In genomic region chr11:8051499-8051898, GRCm38 (mm10) we compare ENCODE assay signal across 28 mouse cellular contexts.
DNase-seq lines count a peak whose midpoint lies in the region; ATAC-seq and TF ChIP-seq lines count a peak whose summit lies in the region.
"Had no signal": no experiment of that assay in that cellular context is flagged by ENCODE, and none has a peak within 500 bp of the region (broad histone marks: within the 10 kb centered on the region; RNA-seq: fewer than 3 reads in every experiment).

No protein-coding gene starts in this region.

- no peaks in the 10 kb centered on the region for H3K9me3 ChIP-seq in forebrain, embryonic 14.5 days (replicated peaks; ENCODE audit: control insufficient read depth, low read length)
- no peaks in the 10 kb centered on the region for H3K9me3 ChIP-seq in forebrain, embryonic 16.5 days (ENCODE audit: control insufficient read depth, low read length)
- H3K9me3 ChIP-seq: embryonic facial prominence, embryonic 12.5 days; embryonic facial prominence, embryonic 15.5 days; forebrain, embryonic 10.5 days; forebrain, embryonic 13.5 days; G1E; hindbrain, embryonic 10.5 days had no signal

- H3K9ac ChIP-seq in forebrain, embryonic 14.5 days (ENCODE audit: low read length) = no peak overlapping the region
- H3K9ac ChIP-seq in forebrain, embryonic 16.5 days (replicated peaks; ENCODE audit: low read depth, low read length) = no peak overlapping the region
- H3K9ac ChIP-seq: embryonic facial prominence, embryonic 12.5 days; embryonic facial prominence, embryonic 15.5 days; forebrain, embryonic 13.5 days; hindbrain, embryonic 14.5 days had no signal

- H3K27me3 ChIP-seq in forebrain, embryonic 14.5 days (replicated peaks; ENCODE audit: control insufficient read depth, insufficient read depth, low read length) = no peaks in the 10 kb centered on the region
- H3K27me3 ChIP-seq in forebrain, embryonic 16.5 days (replicated peaks; ENCODE audit: control insufficient read depth, insufficient read depth, low read length) = no peaks in the 10 kb centered on the region
- no peaks in the 10 kb centered on the region for H3K27me3 ChIP-seq in Patski
- H3K27me3 ChIP-seq: embryonic facial prominence, embryonic 12.5 days; embryonic facial prominence, embryonic 15.5 days; forebrain, embryonic 13.5 days had no signal

- H3K27ac ChIP-seq in forebrain, embryonic 14.5 days (ENCODE audit: low read depth, low read length) = no peak overlapping the region
- H3K27ac ChIP-seq in forebrain, embryonic 16.5 days (ENCODE audit: low read length) = no peak overlapping the region
- H3K27ac ChIP-seq: embryonic facial prominence, embryonic 12.5 days; embryonic facial prominence, embryonic 15.5 days; forebrain, embryonic 10.5 days; forebrain, embryonic 13.5 days; hindbrain, embryonic 10.5 days; hindbrain, embryonic 14.5 days; hindbrain, postnatal 0 days had no signal

- POLR2A ChIA-PET in Patski (lab: Charles Lee) = no interaction called here

- no peak overlapping the region for H3K4me2 ChIP-seq in forebrain, embryonic 14.5 days (ENCODE audit: low read length)
- no peak overlapping the region for H3K4me2 ChIP-seq in forebrain, embryonic 16.5 days (ENCODE audit: low read length)
- H3K4me2 ChIP-seq: embryonic facial prominence, embryonic 12.5 days; embryonic facial prominence, embryonic 15.5 days; forebrain, embryonic 13.5 days; heart, embryonic 11.5 days; hindbrain, embryonic 14.5 days had no signal

- no peak for ATAC-seq in forebrain, embryonic 14.5 days
- no peak for ATAC-seq in forebrain, embryonic 16.5 days
- ATAC-seq in Patski = peak; percentile 51
- ATAC-seq: forebrain, embryonic 13.5 days; hindbrain, postnatal 0 days; inflammation-experienced regulatory T-cells, adult 6 months; intestine, embryonic 16.5 days had no signal

- TF ChIP-seq CTCF in Patski (IDR thresholded peaks at IDR 0.05) = no peak
- no peak for TF ChIP-seq CTCF in brain, embryonic 14.5 days (IDR thresholded peaks at IDR 0.05; ENCODE audit: borderline replicate concordance, extremely low read depth, insufficient read depth, insufficient read length)

- H3K4me3 ChIP-seq in forebrain, embryonic 14.5 days (ENCODE audit: low read depth, low read length) = no peak overlapping the region
- no peak overlapping the region for H3K4me3 ChIP-seq in forebrain, embryonic 16.5 days (replicated peaks; ENCODE audit: low read length)
- H3K4me3 ChIP-seq: embryonic facial prominence, embryonic 12.5 days; embryonic facial prominence, embryonic 15.5 days; erythroblast, embryonic 14.5 days; forebrain, embryonic 10.5 days; forebrain, embryonic 13.5 days; hindbrain, embryonic 10.5 days had no signal

- 14% methylated on average over 4 of the region's 4 CpGs for WGBS in forebrain, embryonic 14.5 days
- WGBS in forebrain, embryonic 16.5 days = 9% methylated on average over 4 of the region's 4 CpGs

- in situ Hi-C loops in Patski (cut with MboI; ENCODE audit: low pct_unique_long_range_greater_than_20kb) = no loop called here

- peak; percentile 5 for DNase-seq in forebrain, embryonic 14.5 days (ENCODE audit: low spot score)
- DNase-seq in Patski (ENCODE audit: low read depth, low spot score) = no peak
- DNase-seq in brain, embryonic 14.5 days (ENCODE audit: low read depth) = peak; percentile 33
- DNase-seq in heart, postnatal 25 days (ENCODE audit: low spot score) = no peak
- DNase-seq in kidney, postnatal 14 days = no peak
- no peak for DNase-seq in cerebellum, adult 18-20 months
- DNase-seq: adrenal gland, adult 2 months; adrenal gland, postnatal 14 days; cerebellum, adult 11-12 months; cerebellum, adult 9-10 months; cerebellum, postnatal 14 days; gastrocnemius, postnatal 14 days; heart, adult 11 months; heart, postnatal 36 days; kidney, adult 18-20 months had no signal

- no peaks in the 10 kb centered on the region for H3K4me1 ChIP-seq in forebrain, embryonic 14.5 days (ENCODE audit: control insufficient read depth, insufficient read depth, low read length)
- H3K4me1 ChIP-seq in forebrain, embryonic 16.5 days (replicated peaks; ENCODE audit: control insufficient read depth, insufficient read depth, low read length) = no peaks in the 10 kb centered on the region; the same call in 1 of the 2 replicates
- H3K4me1 ChIP-seq: embryonic facial prominence, embryonic 12.5 days; hindbrain, embryonic 10.5 days had no signal

- no peaks in the 10 kb centered on the region for H3K36me3 ChIP-seq in forebrain, embryonic 14.5 days (ENCODE audit: control insufficient read depth, insufficient read depth, low read length)
- no peaks in the 10 kb centered on the region for H3K36me3 ChIP-seq in forebrain, embryonic 16.5 days (ENCODE audit: control insufficient read depth, insufficient read depth)
- H3K36me3 ChIP-seq: embryonic facial prominence, embryonic 12.5 days; embryonic facial prominence, embryonic 15.5 days; forebrain, embryonic 10.5 days; G1E; hindbrain, embryonic 10.5 days had no signal

- no peak for TF ChIP-seq POLR2A in brain, embryonic 14.5 days (IDR thresholded peaks at IDR 0.05; ENCODE audit: borderline replicate concordance, extremely low read depth, insufficient read depth, insufficient read length, poor library complexity, severe bottlenecking)

- CTCF ChIA-PET in Patski (lab: Charles Lee) = interaction anchor here (1.4 kb wide), 1 partner anchor 13 kb away, joined by 5 read pairs; no protein-coding TSS in a partner anchor

- intact Hi-C loops in heart, postnatal 25 days (cut with DNase I) = no loop called here

Comparison
In these comparisons a context has a peak if more than half of its experiments do, and no peak if none do; other contexts are left out.
1. DNase-seq: peak in forebrain, embryonic 14.5 days (single experiment) and brain, embryonic 14.5 days (single experiment); none in Patski (single experiment), heart, postnatal 25 days (single experiment), kidney, postnatal 14 days (single experiment) and cerebellum, adult 18-20 months (0 of 2).